Comparison of ENCODE assay signal across 9 mouse cellular contexts in the genomic region with DNA sequence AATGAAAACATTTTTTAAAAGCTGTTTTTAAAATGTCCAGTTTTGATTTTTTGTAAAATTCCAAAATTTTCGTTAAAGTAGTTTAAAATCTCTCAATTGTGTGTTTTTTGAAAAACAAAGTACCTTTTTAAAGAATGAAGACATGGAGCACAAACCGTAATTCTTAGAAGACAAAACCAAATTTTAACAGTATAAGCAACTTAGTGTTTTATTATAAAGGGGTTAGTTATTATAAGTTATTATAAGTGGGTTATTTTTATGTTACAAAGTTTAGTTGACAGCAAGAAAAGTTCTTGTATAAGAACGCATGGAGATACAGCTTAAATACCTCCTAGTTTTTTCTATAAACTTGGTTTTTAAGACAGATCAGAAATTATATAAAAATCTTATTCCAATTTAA. TPM values are rescaled to one million over a fixed set of nuclear protein-coding genes. Genes with fewer than 3 reads are reported as not detected.
DNase-seq lines count a peak whose midpoint lies in the region; ATAC-seq lines count a peak whose summit lies in the region.
"Had no signal": no experiment of that assay in that cellular context is flagged by ENCODE, and none has a peak within 500 bp of the region (broad histone marks: within the 10 kb centered on the region; RNA-seq: fewer than 3 reads in every experiment).

No protein-coding gene starts in this region.

- H3K27me3 ChIP-seq in kidney, embryonic 15.5 days: no peaks in the 10 kb centered on the region
- H3K27me3 ChIP-seq in hindbrain, embryonic 16.5 days (replicated peaks; ENCODE audit: control insufficient read depth, insufficient read depth, low read length): no peaks in the 10 kb centered on the region
- H3K27me3 ChIP-seq in midbrain, embryonic 15.5 days (replicated peaks): no peaks in the 10 kb centered on the region
- H3K27me3 ChIP-seq: Patski had no signal

- no peaks in the 10 kb centered on the region for H3K9me3 ChIP-seq in kidney, embryonic 15.5 days (replicated peaks)
- no peaks in the 10 kb centered on the region for H3K9me3 ChIP-seq in hindbrain, embryonic 16.5 days (ENCODE audit: control insufficient read depth, low read length)
- H3K9me3 ChIP-seq in midbrain, embryonic 15.5 days: no peaks in the 10 kb centered on the region

- no peak overlapping the region for H3K9ac ChIP-seq in kidney, embryonic 15.5 days
- no peak overlapping the region for H3K9ac ChIP-seq in hindbrain, embryonic 16.5 days (ENCODE audit: low read depth, low read length)
- no peak overlapping the region for H3K9ac ChIP-seq in midbrain, embryonic 15.5 days

- 87% methylated on average over 3 of the region's 3 CpGs for WGBS in kidney, embryonic 15.5 days
- 89% methylated on average over 3 of the region's 3 CpGs for WGBS in hindbrain, embryonic 16.5 days
- WGBS in midbrain, embryonic 15.5 days: 88% methylated on average over 3 of the region's 3 CpGs

- ATAC-seq in kidney, embryonic 15.5 days (replicated peaks; ENCODE audit: low FRiP score): no peak
- ATAC-seq in hindbrain, embryonic 16.5 days: no peak
- no peak for ATAC-seq in midbrain, embryonic 15.5 days (replicated peaks)

- DNase-seq in kidney, adult 11 months: no peak
- DNase-seq in frontal cortex, postnatal 14 days (ENCODE audit: low spot score in 2 of 2): no peak
- DNase-seq in ovary, adult 18-20 months (ENCODE audit: low spot score): no peak
- DNase-seq in frontal cortex, adult 2 months (ENCODE audit: extremely low spot score in 1 of 2, low spot score in 1 of 2): no peak

- no peaks in the 10 kb centered on the region for H3K36me3 ChIP-seq in kidney, embryonic 15.5 days
- no peaks in the 10 kb centered on the region for H3K36me3 ChIP-seq in hindbrain, embryonic 16.5 days (ENCODE audit: control insufficient read depth, insufficient read depth, low read length)
- no peaks in the 10 kb centered on the region for H3K36me3 ChIP-seq in midbrain, embryonic 15.5 days (replicated peaks)

- no peak overlapping the region for H3K27ac ChIP-seq in kidney, embryonic 15.5 days
- no peak overlapping the region for H3K27ac ChIP-seq in brown adipose tissue, adult 24 weeks (replicated peaks; ENCODE audit: low read depth, low read length)
- H3K27ac ChIP-seq in hindbrain, embryonic 16.5 days (ENCODE audit: low read depth, low read length): no peak overlapping the region
- no peak overlapping the region for H3K27ac ChIP-seq in midbrain, embryonic 15.5 days

- no peaks in the 10 kb centered on the region for H3K4me1 ChIP-seq in kidney, embryonic 15.5 days
- peaks cover 8% of the 10 kb centered on the region for H3K4me1 ChIP-seq in brown adipose tissue, adult 24 weeks (ENCODE audit: control insufficient read depth, insufficient read depth, insufficient read length, low read length)
- H3K4me1 ChIP-seq in hindbrain, embryonic 16.5 days (ENCODE audit: control insufficient read depth, insufficient read depth, low read depth, low read length): peaks cover 5% of the 10 kb centered on the region
- H3K4me1 ChIP-seq in midbrain, embryonic 15.5 days: 0 out of 2 replicates have a peak, but pooled peaks cover 6% of the 10 kb centered on the region

- peak overlapping the region; percentile 72 for H3K4me2 ChIP-seq in kidney, embryonic 15.5 days
- H3K4me2 ChIP-seq in hindbrain, embryonic 16.5 days (ENCODE audit: low read length): peak overlapping the region; percentile 71
- H3K4me2 ChIP-seq in midbrain, embryonic 15.5 days: 0 out of 2 replicates have a peak overlapping the region, but pooled peaks have one; percentile 55

- H3K4me3 ChIP-seq in kidney, embryonic 15.5 days (replicated peaks): peak overlapping the region; percentile 52
- peak overlapping the region; percentile 75 for H3K4me3 ChIP-seq in brown adipose tissue, adult 24 weeks (ENCODE audit: insufficient read depth, low read depth, low read length)
- H3K4me3 ChIP-seq in hindbrain, embryonic 16.5 days (ENCODE audit: low read length): no peak overlapping the region
- peak overlapping the region; percentile 32; the same call in 1 of the 2 replicates for H3K4me3 ChIP-seq in midbrain, embryonic 15.5 days

RNA-seq across cellular contexts. Expression of a gene that starts 0.6 kb away (rescaled TPM):
- 3.3 and 4.3 TPM in 2 replicates for polyA plus RNA-seq in kidney, embryonic 15.5 days (2015; fragmentation: Nextera tagmentation; extraction: Ambion mirVana)
- 14.6 and 16.9 TPM in 2 replicates for polyA plus RNA-seq in brown adipose tissue, adult 24 weeks (2012; ENCODE audit: insufficient read depth, insufficient read length, missing spikeins)
- polyA plus RNA-seq in hindbrain, embryonic 16.5 days (2015; fragmentation: Nextera tagmentation; extraction: Ambion mirVana): 1.3 and 2.8 TPM in 2 replicates
- polyA plus RNA-seq in midbrain, embryonic 15.5 days (2015; fragmentation: Nextera tagmentation; extraction: Ambion mirVana): 1.5 and 2.2 TPM in 2 replicates
- polyA plus RNA-seq in frontal cortex, adult 2 months (2012; rRNA removed): 3.3 and 5.5 TPM in 2 replicates

RNA-seq across cellular contexts. Expression of a gene that starts 8.3 kb away (rescaled TPM):
- not detected in 2 replicates for polyA plus RNA-seq in kidney, embryonic 15.5 days (2015; fragmentation: Nextera tagmentation; extraction: Ambion mirVana)
- polyA plus RNA-seq in brown adipose tissue, adult 24 weeks (2012; ENCODE audit: insufficient read depth, insufficient read length, missing spikeins): not detected in 2 replicates
- 0.06 TPM in 1 of 2 replicates, not detected in the other for polyA plus RNA-seq in hindbrain, embryonic 16.5 days (2015; fragmentation: Nextera tagmentation; extraction: Ambion mirVana)
- polyA plus RNA-seq in midbrain, embryonic 15.5 days (2015; fragmentation: Nextera tagmentation; extraction: Ambion mirVana): not detected in 2 replicates
- not detected in 2 replicates for polyA plus RNA-seq in frontal cortex, adult 2 months (2012; rRNA removed)
- polyA plus RNA-seq: Patski had no signal

RNA-seq across cellular contexts. Expression of a gene that starts 24.6 kb away (rescaled TPM):
- not detected in 2 replicates for polyA plus RNA-seq in kidney, embryonic 15.5 days (2015; fragmentation: Nextera tagmentation; extraction: Ambion mirVana)
- polyA plus RNA-seq in brown adipose tissue, adult 24 weeks (2012; ENCODE audit: insufficient read depth, insufficient read length, missing spikeins): not detected in 2 replicates
- not detected in 2 replicates for polyA plus RNA-seq in hindbrain, embryonic 16.5 days (2015; fragmentation: Nextera tagmentation; extraction: Ambion mirVana)
- not detected in 2 replicates for polyA plus RNA-seq in midbrain, embryonic 15.5 days (2015; fragmentation: Nextera tagmentation; extraction: Ambion mirVana)
- polyA plus RNA-seq in frontal cortex, adult 2 months (2012; rRNA removed): not detected in 2 replicates
- polyA plus RNA-seq: Patski had no signal

RNA-seq across cellular contexts. Expression of a gene that starts 48.0 kb away (rescaled TPM):
- not detected in 2 replicates for polyA plus RNA-seq in kidney, embryonic 15.5 days (2015; fragmentation: Nextera tagmentation; extraction: Ambion mirVana)
- polyA plus RNA-seq in brown adipose tissue, adult 24 weeks (2012; ENCODE audit: insufficient read depth, insufficient read length, missing spikeins): not detected in 2 replicates
- 0.33 and 0.54 TPM in 2 replicates for polyA plus RNA-seq in hindbrain, embryonic 16.5 days (2015; fragmentation: Nextera tagmentation; extraction: Ambion mirVana)
- 0.40 and 0.56 TPM in 2 replicates for polyA plus RNA-seq in midbrain, embryonic 15.5 days (2015; fragmentation: Nextera tagmentation; extraction: Ambion mirVana)
- polyA plus RNA-seq in frontal cortex, adult 2 months (2012; rRNA removed): not detected in 2 replicates
- polyA plus RNA-seq: Patski had no signal
